ENCODE assay signal across 22 mouse cellular contexts in the genomic region with DNA sequence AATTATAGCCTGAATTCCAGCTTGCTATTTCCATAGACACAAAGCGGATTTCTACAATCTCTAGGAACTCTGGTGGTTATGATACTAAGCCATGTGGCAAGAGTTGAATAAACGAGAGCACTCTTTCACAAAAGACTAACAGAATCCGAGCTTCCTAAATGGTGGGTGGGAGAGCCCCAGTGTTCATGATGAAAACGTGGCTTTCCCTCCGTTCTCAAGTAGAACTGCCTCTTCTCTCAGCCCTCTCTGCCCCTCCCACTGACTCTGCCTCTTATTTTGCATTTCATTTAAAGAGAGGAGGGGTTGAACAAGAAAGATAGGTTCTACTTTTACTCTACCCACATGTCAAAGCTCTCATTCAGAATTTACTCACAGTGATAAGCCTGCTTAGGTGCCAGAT.
A peak's percentile ranks its signal among the peaks of the same experiment; 100 is the strongest.
DNase-seq lines count a peak whose midpoint lies in the region; ATAC-seq and TF ChIP-seq lines count a peak whose summit lies in the region.
"Had no signal": no experiment of that assay in that cellular context is flagged by ENCODE, and none has a peak within 500 bp of the region (broad histone marks: within the 10 kb centered on the region; RNA-seq: fewer than 3 reads in every experiment).

No protein-coding gene starts in this region.

- DNase-seq in hindbrain, embryonic 14.5 days (ENCODE audit: low spot score), result peak; percentile 37
- peak; percentile 30 for DNase-seq in midbrain, embryonic 14.5 days
- peak; percentile 81 for DNase-seq in brain, embryonic 14.5 days (ENCODE audit: low read depth)
- no peak for DNase-seq in spleen, adult 12 weeks (ENCODE audit: low spot score)
- DNase-seq: adrenal gland, adult 8-10 months; cerebellum, adult 9-10 months; gastrocnemius, postnatal 36 days; heart, adult 2 months; heart, postnatal 14 days; kidney, postnatal 36 days; liver, postnatal 0 days had no signal

- no peaks in the 10 kb centered on the region for H3K9me3 ChIP-seq in hindbrain, embryonic 14.5 days (ENCODE audit: control insufficient read depth, low read length)
- H3K9me3 ChIP-seq in hindbrain, embryonic 12.5 days (replicated peaks), result no peaks in the 10 kb centered on the region
- no peaks in the 10 kb centered on the region for H3K9me3 ChIP-seq in midbrain, embryonic 14.5 days (ENCODE audit: control insufficient read depth, low read length)
- H3K9me3 ChIP-seq in midbrain, embryonic 13.5 days, result no peaks in the 10 kb centered on the region
- no peaks in the 10 kb centered on the region for H3K9me3 ChIP-seq in forebrain, embryonic 15.5 days
- H3K9me3 ChIP-seq: heart, embryonic 13.5 days; kidney, embryonic 15.5 days; limb, embryonic 12.5 days had no signal

- no peak for TF ChIP-seq POLR2A in brain, embryonic 14.5 days (IDR thresholded peaks at IDR 0.05; ENCODE audit: borderline replicate concordance, extremely low read depth, insufficient read depth, insufficient read length, poor library complexity, severe bottlenecking)

- H3K4me2 ChIP-seq in hindbrain, embryonic 14.5 days (replicated peaks), result no peak overlapping the region
- no peak overlapping the region for H3K4me2 ChIP-seq in hindbrain, embryonic 12.5 days (replicated peaks)
- 0 out of 2 replicates have a peak overlapping the region, but pooled peaks have one; percentile 12 for H3K4me2 ChIP-seq in midbrain, embryonic 14.5 days (ENCODE audit: low read length)
- no peak overlapping the region for H3K4me2 ChIP-seq in midbrain, embryonic 13.5 days (replicated peaks)
- no peak overlapping the region for H3K4me2 ChIP-seq in forebrain, embryonic 15.5 days (replicated peaks)
- H3K4me2 ChIP-seq: heart, embryonic 13.5 days; kidney, embryonic 15.5 days; limb, embryonic 12.5 days; liver, embryonic 11.5 days had no signal

- H3K27ac ChIP-seq in hindbrain, embryonic 14.5 days, result no peak overlapping the region
- no peak overlapping the region for H3K27ac ChIP-seq in hindbrain, embryonic 12.5 days
- no peak overlapping the region for H3K27ac ChIP-seq in midbrain, embryonic 14.5 days (replicated peaks; ENCODE audit: low read depth, low read length)
- H3K27ac ChIP-seq in midbrain, embryonic 13.5 days, result no peak overlapping the region
- peak overlapping the region; percentile 93 for H3K27ac ChIP-seq in forebrain, embryonic 15.5 days (replicated peaks)
- H3K27ac ChIP-seq: heart, adult 2 months; heart, embryonic 13.5 days; kidney, embryonic 15.5 days; limb, embryonic 12.5 days; macrophage had no signal

- no peak for ATAC-seq in hindbrain, embryonic 14.5 days (ENCODE audit: low FRiP score)
- ATAC-seq in hindbrain, embryonic 12.5 days (ENCODE audit: low FRiP score), result no peak
- ATAC-seq in midbrain, embryonic 14.5 days (ENCODE audit: low FRiP score, low TSS enrichment), result no peak
- ATAC-seq in midbrain, embryonic 13.5 days, result no peak
- 0 out of 2 replicates have a peak, but pooled peaks have one; percentile 53 for ATAC-seq in forebrain, embryonic 15.5 days (replicated peaks)
- ATAC-seq: activated CD4-positive, CD25-positive, alpha-beta regulatory T cell, adult 4 months; intestine, postnatal 0 days; liver, postnatal 0 days; lung, postnatal 0 days had no signal

- no peaks in the 10 kb centered on the region for H3K36me3 ChIP-seq in hindbrain, embryonic 14.5 days (replicated peaks; ENCODE audit: control insufficient read depth, insufficient read depth)
- no peaks in the 10 kb centered on the region for H3K36me3 ChIP-seq in hindbrain, embryonic 12.5 days
- H3K36me3 ChIP-seq in midbrain, embryonic 14.5 days (ENCODE audit: control insufficient read depth, insufficient read depth, low read length), result no peaks in the 10 kb centered on the region
- no peaks in the 10 kb centered on the region for H3K36me3 ChIP-seq in midbrain, embryonic 13.5 days
- no peaks in the 10 kb centered on the region for H3K36me3 ChIP-seq in forebrain, embryonic 15.5 days
- H3K36me3 ChIP-seq: heart, embryonic 13.5 days; kidney, embryonic 15.5 days; limb, embryonic 12.5 days had no signal

- H3K4me1 ChIP-seq in hindbrain, embryonic 14.5 days (replicated peaks; ENCODE audit: control insufficient read depth, insufficient read depth, low read length), result 0 out of 2 replicates have a peak, but pooled peaks cover 9% of the 10 kb centered on the region
- H3K4me1 ChIP-seq in hindbrain, embryonic 12.5 days, result peaks cover 17% of the 10 kb centered on the region
- peaks cover 13% of the 10 kb centered on the region for H3K4me1 ChIP-seq in midbrain, embryonic 14.5 days (ENCODE audit: control insufficient read depth, insufficient read depth, low read length)
- H3K4me1 ChIP-seq in midbrain, embryonic 13.5 days (replicated peaks), result peaks cover 23% of the 10 kb centered on the region
- H3K4me1 ChIP-seq in forebrain, embryonic 15.5 days, result peaks cover 31% of the 10 kb centered on the region
- H3K4me1 ChIP-seq: heart, embryonic 13.5 days had no signal

- no peaks in the 10 kb centered on the region for H3K27me3 ChIP-seq in hindbrain, embryonic 14.5 days (ENCODE audit: control insufficient read depth, insufficient read depth, low read length)
- H3K27me3 ChIP-seq in hindbrain, embryonic 12.5 days, result no peaks in the 10 kb centered on the region
- H3K27me3 ChIP-seq in midbrain, embryonic 14.5 days (ENCODE audit: control insufficient read depth, insufficient read depth, low read length), result no peaks in the 10 kb centered on the region
- H3K27me3 ChIP-seq in midbrain, embryonic 13.5 days, result no peaks in the 10 kb centered on the region
- no peaks in the 10 kb centered on the region for H3K27me3 ChIP-seq in forebrain, embryonic 15.5 days
- H3K27me3 ChIP-seq: heart, embryonic 13.5 days; kidney, embryonic 15.5 days; limb, embryonic 12.5 days had no signal

- H3K4me3 ChIP-seq in hindbrain, embryonic 14.5 days (replicated peaks; ENCODE audit: low read length), result no peak overlapping the region
- no peak overlapping the region for H3K4me3 ChIP-seq in hindbrain, embryonic 12.5 days
- no peak overlapping the region for H3K4me3 ChIP-seq in midbrain, embryonic 14.5 days (replicated peaks; ENCODE audit: low read depth, low read length)
- H3K4me3 ChIP-seq in midbrain, embryonic 13.5 days (replicated peaks), result no peak overlapping the region
- no peak overlapping the region for H3K4me3 ChIP-seq in forebrain, embryonic 15.5 days
- H3K4me3 ChIP-seq: heart, adult 2 months; heart, embryonic 13.5 days; kidney, embryonic 15.5 days; limb, embryonic 12.5 days had no signal

- no peak for TF ChIP-seq CTCF in brain, embryonic 14.5 days (IDR thresholded peaks at IDR 0.05; ENCODE audit: borderline replicate concordance, extremely low read depth, insufficient read depth, insufficient read length)

- no peak overlapping the region for H3K9ac ChIP-seq in hindbrain, embryonic 14.5 days
- H3K9ac ChIP-seq in hindbrain, embryonic 12.5 days, result no peak overlapping the region
- no peak overlapping the region for H3K9ac ChIP-seq in midbrain, embryonic 14.5 days (replicated peaks; ENCODE audit: low read length)
- no peak overlapping the region for H3K9ac ChIP-seq in midbrain, embryonic 13.5 days (replicated peaks)
- H3K9ac ChIP-seq in forebrain, embryonic 15.5 days (replicated peaks), result no peak overlapping the region
- H3K9ac ChIP-seq: heart, embryonic 13.5 days; kidney, embryonic 15.5 days; limb, embryonic 12.5 days; liver, postnatal 0 days had no signal

- WGBS in hindbrain, embryonic 14.5 days, result 14% methylated on average over 5 of the region's 5 CpGs
- WGBS in hindbrain, embryonic 12.5 days, result 29% methylated on average over 5 of the region's 5 CpGs
- 21% methylated on average over 5 of the region's 5 CpGs for WGBS in midbrain, embryonic 14.5 days
- 33% methylated on average over 5 of the region's 5 CpGs for WGBS in midbrain, embryonic 13.5 days
- 21% methylated on average over 5 of the region's 5 CpGs for whole genome bisulfite sequencing in forebrain, embryonic 15.5 days
